Mouse (Mus musculus): Measurements from ENCODE around the gene Kirrel. TPM values are rescaled to one million over a fixed set of nuclear protein-coding genes. Genes with fewer than 3 reads are reported as not detected.

Kirrel gene
- polyA plus RNA-seq, 2 experiments from 2014 or later = not detected

DNA sequence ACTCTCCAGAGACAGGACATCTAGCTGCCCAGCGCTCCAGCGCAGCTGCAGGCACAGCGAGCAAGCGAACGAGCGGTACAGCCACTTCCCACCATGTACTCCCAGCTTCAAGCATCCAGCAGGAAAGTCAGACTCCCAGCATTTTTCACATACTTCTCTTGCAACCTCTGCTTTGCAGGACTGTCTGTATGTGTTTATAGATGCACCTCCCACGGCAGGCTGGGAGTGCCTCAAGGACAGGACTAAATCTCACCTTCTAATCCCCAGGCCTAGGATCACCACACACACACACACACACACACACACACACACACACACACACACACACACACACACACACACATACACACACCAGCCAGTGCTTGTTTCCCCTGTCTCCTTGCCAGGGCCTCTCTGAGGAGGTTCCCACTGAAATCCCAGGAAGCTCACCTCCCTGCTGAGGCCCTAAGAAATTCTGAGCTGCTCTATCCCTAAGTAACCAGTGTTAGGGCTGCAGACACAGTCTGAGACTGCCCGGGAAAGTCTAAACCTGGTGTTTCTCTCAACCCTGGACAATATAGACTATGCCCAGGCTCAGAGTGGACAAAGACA lies 9.2 kb downstream of the Kirrel start:
- no peak for ATAC-seq

GRCm38 (mm10) chr3:87164099-87164815 lies 10.3 kb downstream of the Kirrel start:
- ATAC-seq = no peak

GRCm38 (mm10) chr3:87163116-87163515 lies 11.4 kb downstream of the Kirrel start:
- no peak for ATAC-seq

GRCm38 (mm10) chr3:87162380-87162779 lies 12.2 kb downstream of the Kirrel start:
- no peak for ATAC-seq

DNA sequence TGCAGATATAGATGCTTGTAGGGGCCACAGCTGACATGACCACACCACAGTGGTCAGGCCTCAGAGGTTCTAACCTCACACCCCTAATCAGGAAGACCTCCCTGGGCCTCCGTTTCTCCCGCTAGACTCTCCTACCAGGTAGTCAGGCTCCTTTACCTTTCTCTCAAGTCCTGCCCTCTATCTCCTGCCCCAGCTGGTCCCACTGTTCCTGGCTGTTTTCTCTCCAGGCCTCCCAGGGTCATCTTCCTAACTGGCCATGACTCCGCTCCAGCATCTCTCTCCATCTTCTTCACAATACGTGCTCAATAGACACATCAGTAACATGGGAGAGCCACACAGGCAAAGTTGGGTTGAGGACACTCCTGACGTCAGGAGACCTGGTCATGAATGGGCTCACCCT lies 12.9 kb downstream of the Kirrel start:
- no peak for ATAC-seq

DNA sequence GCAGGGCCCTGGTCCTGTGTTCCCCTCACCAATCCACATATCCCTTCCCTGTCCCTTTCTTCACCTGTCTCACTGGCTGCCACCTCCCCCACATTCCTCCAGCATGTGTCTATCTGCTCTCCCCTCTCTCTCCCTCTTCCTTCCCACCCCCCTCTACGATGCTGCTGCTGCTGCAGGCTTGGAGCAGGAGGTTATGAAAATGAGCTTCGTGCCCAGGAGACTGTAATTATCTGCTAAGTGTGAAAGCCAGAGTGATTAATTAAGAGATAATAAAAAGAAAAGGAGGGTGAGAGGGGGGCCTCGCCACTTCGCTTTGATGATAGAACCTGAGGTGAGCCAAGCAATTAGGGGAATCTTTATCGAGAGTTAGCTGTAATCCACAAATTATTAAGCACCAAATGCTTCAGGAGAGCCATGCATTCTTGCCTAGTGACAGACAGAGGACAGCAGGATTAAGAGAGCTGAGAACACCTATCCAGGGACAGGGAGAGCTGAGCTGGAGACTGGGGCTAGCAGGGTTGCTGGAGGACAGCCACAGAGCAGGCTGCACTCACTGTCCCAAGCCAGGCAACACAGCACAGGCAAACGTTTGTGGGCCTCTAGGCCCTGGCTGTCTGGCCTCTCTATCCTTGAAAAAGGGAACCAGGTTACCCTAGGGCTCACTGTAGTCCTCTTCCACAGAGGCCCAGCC lies 13.6 kb downstream of the Kirrel start:
- no peak for ATAC-seq

GRCm38 (mm10) chr3:87159190-87159589 lies 15.4 kb downstream of the Kirrel start:
- no peak for ATAC-seq

GRCm38 (mm10) chr3:87157767-87158291 lies 16.7 kb downstream of the Kirrel start:
- ATAC-seq = no peak

- ATAC-seq = no peak
Observed at GRCm38 (mm10) chr3:87157297-87157696, 17.2 kb downstream of the Kirrel start.

DNA sequence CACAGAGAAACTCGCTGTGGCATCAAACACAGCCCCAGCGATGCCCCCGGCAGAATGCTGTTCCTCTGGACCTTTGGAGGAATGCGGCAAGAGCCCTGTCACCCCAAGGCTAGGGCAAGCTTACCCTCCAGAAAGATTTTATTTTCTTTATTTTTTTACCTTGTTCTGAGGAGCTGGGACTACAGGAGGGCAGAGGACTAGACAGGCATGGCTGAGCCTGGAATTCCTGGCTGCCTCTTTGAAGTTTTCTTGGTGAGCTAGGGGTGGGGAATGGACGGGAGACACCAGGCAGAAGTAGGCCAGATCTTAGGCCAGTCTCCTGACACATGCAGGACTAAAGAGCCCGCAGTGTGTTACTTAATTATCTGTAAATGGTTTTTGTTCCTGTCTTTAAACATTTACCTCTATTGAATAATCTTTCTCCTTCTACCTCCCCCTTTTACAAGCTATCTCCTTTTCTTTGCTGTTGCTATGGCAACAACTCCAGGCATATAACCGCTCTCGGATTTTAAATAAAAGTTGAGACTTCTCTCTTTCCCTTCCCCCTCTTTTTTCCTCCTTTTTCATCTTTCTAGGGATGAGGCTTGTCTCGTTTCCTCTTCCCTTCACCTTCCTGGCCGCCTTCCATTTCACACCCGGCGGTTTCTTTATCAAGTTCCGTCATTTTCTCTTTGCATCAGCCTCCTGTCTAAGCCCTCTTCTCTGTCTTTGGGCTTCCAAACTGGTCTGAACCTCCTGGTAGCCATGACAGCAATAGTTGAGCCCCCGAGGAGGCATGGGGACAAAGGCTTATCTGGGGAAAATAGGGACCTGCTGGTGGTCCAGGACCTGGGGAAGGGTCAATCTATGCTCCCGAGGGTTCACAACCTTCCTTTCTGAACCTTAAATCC lies 19.9 kb downstream of the Kirrel start:
- no peak for ATAC-seq

DNA sequence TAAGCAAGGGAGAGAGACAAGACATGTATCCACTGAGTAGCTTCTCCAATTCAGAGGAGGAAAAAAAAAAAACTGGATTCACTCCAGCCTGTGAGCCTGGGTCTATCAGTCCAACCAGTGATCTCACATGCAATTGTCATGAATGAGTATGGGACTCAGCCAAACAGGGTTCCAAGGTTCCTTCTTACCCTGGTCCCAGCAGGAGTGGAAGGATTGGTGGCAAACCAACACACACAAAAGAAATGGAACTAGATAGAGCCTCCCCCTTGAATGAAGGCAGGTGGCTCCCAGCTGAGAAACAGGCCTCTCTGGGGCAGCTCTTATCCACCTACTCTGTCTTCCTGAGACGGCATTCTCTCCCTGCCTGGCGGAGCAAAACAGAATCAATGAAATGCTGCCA lies 21.5 kb downstream of the Kirrel start:
- ATAC-seq = no peak

- ATAC-seq = no peak
Observed at GRCm38 (mm10) chr3:87152111-87152738, 22.3 kb downstream of the Kirrel start.

DNA sequence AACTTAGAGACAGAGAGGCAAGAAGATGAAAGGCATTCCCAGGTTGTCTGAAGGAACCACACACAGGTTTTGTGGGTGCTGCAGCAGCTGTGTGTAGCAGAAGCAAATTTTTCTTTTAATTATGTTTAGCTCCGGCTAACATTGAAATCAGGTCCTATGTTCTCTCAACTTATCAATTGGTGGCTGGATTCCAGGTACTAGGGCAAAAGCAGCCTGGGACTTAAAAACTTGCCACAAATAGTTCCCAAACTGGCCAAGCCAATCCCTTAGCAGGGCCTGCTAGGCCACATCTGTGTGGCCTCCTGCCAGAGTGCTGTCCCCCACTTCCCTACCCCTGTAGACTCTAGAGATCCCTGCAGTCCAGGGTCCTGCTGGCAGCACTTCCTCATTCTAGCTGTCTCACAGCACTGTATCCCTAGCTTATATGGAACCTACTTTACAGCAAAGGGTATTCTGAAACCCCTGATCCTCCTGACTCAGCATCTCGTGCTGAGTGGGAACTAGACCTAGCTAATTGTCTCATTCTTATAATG lies 23.2 kb downstream of the Kirrel start:
- ATAC-seq = no peak

- ATAC-seq = no peak
Observed at GRCm38 (mm10) chr3:87150689-87151244, 23.8 kb downstream of the Kirrel start.

DNA sequence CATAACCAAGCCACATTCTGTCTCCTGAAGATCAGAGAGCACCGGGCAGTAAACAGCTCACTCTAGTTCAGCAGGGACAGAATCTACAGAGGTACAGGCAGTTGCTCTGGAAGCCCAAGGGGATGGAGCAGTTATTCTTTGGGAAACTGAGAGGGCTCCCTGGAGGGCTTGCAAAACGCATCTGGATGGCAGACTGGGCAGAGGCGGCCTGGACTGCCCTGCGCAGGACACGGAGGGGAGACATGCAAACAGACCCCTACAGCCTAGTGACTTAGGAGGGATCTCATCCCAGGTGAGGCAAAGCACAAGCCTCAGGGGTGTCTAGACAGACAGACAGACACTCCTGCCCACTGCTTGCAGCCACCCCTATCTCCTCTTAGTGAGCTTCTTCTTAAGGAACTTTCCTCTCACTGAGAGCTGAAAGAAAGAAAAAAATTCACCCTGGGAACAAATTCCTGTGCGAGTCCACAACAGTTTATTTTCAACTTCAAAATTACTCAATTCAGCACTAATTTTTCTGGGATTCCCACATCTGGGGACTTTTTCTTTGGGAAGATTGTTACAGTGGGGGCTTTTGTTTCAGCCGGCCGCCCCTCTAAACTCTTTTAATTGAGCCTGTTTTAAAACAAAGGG lies 24.4 kb downstream of the Kirrel start:
- no peak for ATAC-seq

DNA sequence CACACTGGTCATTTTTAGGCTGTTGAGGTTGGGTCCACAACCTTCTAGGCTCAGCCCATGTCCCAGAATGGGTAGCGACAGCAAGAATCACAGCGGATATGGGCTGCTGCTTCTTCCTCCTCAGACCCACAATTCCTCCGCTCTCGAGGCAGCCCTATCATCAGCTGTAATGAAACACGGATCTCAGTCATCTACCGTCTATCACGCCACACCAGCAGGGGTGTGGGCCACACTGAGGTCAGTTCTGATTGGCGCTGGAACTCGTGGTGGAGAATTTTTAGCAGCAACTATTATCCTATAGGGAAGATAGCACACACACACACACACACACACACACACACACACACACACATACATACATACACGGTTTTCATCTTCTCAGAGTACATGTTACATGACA lies 25.1 kb downstream of the Kirrel start:
- ATAC-seq = no peak

GRCm38 (mm10) chr3:87144476-87145240 lies 29.9 kb downstream of the Kirrel start:
- no peak for ATAC-seq

DNA sequence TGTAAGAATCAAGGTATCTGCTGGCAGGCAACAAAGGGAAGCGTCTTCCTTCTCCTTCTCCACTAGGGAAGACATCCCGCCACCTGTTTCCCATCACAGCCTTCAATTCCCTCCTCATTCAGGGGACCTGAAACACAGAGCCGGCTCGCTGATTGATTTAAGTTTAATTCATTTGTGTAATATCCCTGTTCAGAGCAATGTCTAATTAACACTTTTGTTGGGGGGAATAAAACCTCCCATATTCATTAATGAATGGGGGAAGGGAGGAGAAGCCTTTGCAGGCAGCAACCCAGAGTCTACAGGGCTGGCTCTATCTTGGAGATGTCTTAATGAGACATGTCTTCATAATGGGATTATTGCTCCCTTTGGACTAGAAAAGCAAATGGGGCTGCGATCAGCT lies 34.3 kb downstream of the Kirrel start:
- no peak for ATAC-seq

DNA sequence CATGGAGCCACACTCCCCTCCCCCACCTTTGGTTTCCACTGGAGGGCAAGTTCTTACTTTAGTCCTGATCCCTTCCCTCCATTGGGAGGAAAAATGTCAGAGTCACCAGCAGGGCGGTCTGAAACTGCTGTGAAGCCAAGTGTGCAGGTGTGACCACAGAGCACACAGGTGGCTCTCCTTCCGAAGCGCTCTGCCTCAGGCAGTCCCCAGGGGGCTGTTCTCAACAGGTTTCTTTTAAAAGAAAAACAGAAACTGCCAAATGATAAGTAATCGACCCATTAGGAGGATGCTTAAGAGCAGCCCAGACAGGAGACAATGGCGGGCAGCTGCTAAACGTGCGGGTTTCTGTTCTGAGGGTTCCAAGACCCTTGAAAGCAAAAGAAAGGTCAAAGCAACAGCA lies 37.8 kb downstream of the Kirrel start:
- no peak for ATAC-seq

DNA sequence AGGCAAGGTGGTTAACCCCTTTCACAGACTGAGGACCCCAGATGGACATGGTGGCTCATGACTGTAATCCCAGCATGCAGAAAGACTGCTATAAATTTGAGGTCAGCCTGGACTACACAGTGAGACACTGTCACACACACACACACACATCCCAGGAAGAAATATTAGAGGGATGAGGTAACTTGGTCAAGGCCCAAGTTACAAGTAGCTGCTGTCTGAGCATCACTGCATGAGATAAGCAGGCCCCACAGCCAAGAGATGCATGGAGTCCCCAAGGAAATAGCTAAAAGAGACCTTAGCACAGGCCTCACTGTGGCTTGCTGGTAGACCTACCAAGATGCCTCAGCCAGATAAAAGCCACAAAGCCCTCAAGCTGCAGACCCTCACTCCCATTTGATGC lies 39.6 kb downstream of the Kirrel start:
- ATAC-seq = no peak

Measured in activated CD4-positive, CD25-positive, alpha-beta regulatory T cell, adult 4 months (primary cell).